29 mouse cellular contexts compared by ENCODE assay signal in genomic region chr2:35309906-35310493, GRCm38 (mm10). TPM values are rescaled to one million over a fixed set of nuclear protein-coding genes. Genes with fewer than 3 reads are reported as not detected.
"Had no signal": no experiment of that assay in that cellular context is flagged by ENCODE, and none has a peak within 500 bp of the region (broad histone marks: within the 10 kb centered on the region; RNA-seq: fewer than 3 reads in every experiment).

No protein-coding gene starts in this region.

- H3K9me3 ChIP-seq: kidney, embryonic 15.5 days; limb, embryonic 12.5 days; limb, embryonic 15.5 days; liver, embryonic 12.5 days; midbrain, embryonic 10.5 days; midbrain, embryonic 13.5 days; neural tube, embryonic 13.5 days had no signal

- DNase-seq: kidney, adult 8-10 months; kidney, postnatal 10 days; kidney, postnatal 36 days; left cerebral cortex, postnatal 4 days; lung, adult 2 months; lung, postnatal 36 days; right cerebral cortex, adult 18-20 months; right cerebral cortex, postnatal 14 days; thymus, postnatal 25 days had no signal

- H3K9ac ChIP-seq: kidney, embryonic 15.5 days; limb, embryonic 12.5 days; limb, embryonic 15.5 days; liver, embryonic 12.5 days; midbrain, embryonic 13.5 days; neural tube, embryonic 13.5 days had no signal

- H3K4me2 ChIP-seq: kidney, embryonic 15.5 days; limb, embryonic 12.5 days; limb, embryonic 15.5 days; liver, embryonic 12.5 days; midbrain, embryonic 13.5 days; neural tube, embryonic 13.5 days had no signal

- H3K27ac ChIP-seq: kidney, embryonic 15.5 days; limb, embryonic 12.5 days; limb, embryonic 15.5 days; liver, embryonic 12.5 days; midbrain, embryonic 10.5 days; midbrain, embryonic 13.5 days; neural tube, embryonic 13.5 days had no signal

- ATAC-seq: intestine, embryonic 16.5 days; liver, embryonic 12.5 days; midbrain, embryonic 13.5 days; midbrain, embryonic 16.5 days had no signal

- H3K36me3 ChIP-seq: kidney, embryonic 15.5 days; midbrain, embryonic 10.5 days; midbrain, embryonic 13.5 days; neural tube, embryonic 13.5 days had no signal

- H3K27me3 ChIP-seq: kidney, embryonic 15.5 days; limb, embryonic 12.5 days; limb, embryonic 15.5 days; liver, embryonic 12.5 days; megakaryocyte, embryonic 14.5 days; midbrain, embryonic 13.5 days; neural tube, embryonic 13.5 days had no signal

- H3K4me3 ChIP-seq: kidney, embryonic 15.5 days; limb, embryonic 12.5 days; limb, embryonic 15.5 days; liver, embryonic 12.5 days; megakaryocyte, embryonic 14.5 days; midbrain, embryonic 10.5 days; midbrain, embryonic 13.5 days; myocyte; neural tube, embryonic 13.5 days had no signal

- H3K4me1 ChIP-seq: midbrain, embryonic 13.5 days; neural tube, embryonic 13.5 days had no signal

RNA-seq across cellular contexts. Expression of gene 4930568D16Rik, which starts 57.5 kb away (rescaled TPM):
- total RNA-seq: layer of hippocampus, adult 18-20 months; layer of hippocampus, postnatal 14 days; left cerebral cortex, adult 8-10 months; left cerebral cortex, postnatal 14 days; left cerebral cortex, postnatal 4 days; monocyte, adult 5-6 weeks; neutrophil, adult 5-6 weeks had no signal
- polyA plus RNA-seq: intestine, embryonic 16.5 days; kidney, embryonic 15.5 days; limb, embryonic 12.5 days; limb, embryonic 15.5 days; liver, embryonic 12.5 days; liver, embryonic 16.5 days; lung, adult 2 months; lung, embryonic 16.5 days; midbrain, embryonic 10.5 days; midbrain, embryonic 13.5 days; midbrain, embryonic 16.5 days; myocyte; neural tube, embryonic 13.5 days; spleen, adult 2 months had no signal
